Mouse (Mus musculus) hindbrain, embryonic 14.5 days (tissue): Measurements from ENCODE around the gene Rab30. TPM values are rescaled to one million over a fixed set of nuclear protein-coding genes. Genes with fewer than 3 reads are reported as not detected.

Source experiments
- ATAC-seq: fragments of 200-750 bp; cut with Nextera tagmentation; 2 replicates; pipeline ENCODE4 v1.8.0; 2017; ENCODE audit warnings: moderate number of reproducible peaks, mild to moderate bottlenecking, moderate TSS enrichment, moderate library complexity; ENCODE audit not compliant: low FRiP score
- DNase-seq: peaks from one replicate; pipeline ENCODE4 v3.0.0-alpha.2; 2015; ENCODE audit warnings: low spot score
- H3K27ac ChIP-seq: fragments of 300-500 bp; sonication (generic); 2 replicates; pipeline ENCODE4 v1.5.1; 2014; ENCODE audit warnings: mild to moderate bottlenecking, moderate library complexity
- H3K27me3 ChIP-seq: fragments of 300-500 bp; sonication (generic); 2 replicates; pipeline ENCODE4 v1.6.1; 2014; ENCODE audit warnings: mild to moderate bottlenecking, low read length, mixed read lengths; ENCODE audit not compliant: control insufficient read depth, insufficient read depth
- H3K36me3 ChIP-seq: fragments of 300-500 bp; sonication (generic); replicated peaks from 2 replicates; pipeline ENCODE4 v1.6.1; 2014; ENCODE audit not compliant: control insufficient read depth, insufficient read depth
- H3K4me1 ChIP-seq: fragments of 300-500 bp; sonication (generic); replicated peaks from 2 replicates; pipeline ENCODE4 v1.6.1; 2014; ENCODE audit warnings: antibody characterized with exemption, low read length, mixed read lengths; ENCODE audit not compliant: control insufficient read depth, insufficient read depth
- H3K4me2 ChIP-seq: fragments of 300-500 bp; sonication (generic); replicated peaks from 2 replicates; pipeline ENCODE4 v1.6.1; 2014; ENCODE audit warnings: mild to moderate bottlenecking, moderate library complexity
- H3K4me3 ChIP-seq: fragments of 300-500 bp; sonication (generic); replicated peaks from 2 replicates; pipeline ENCODE4 v1.5.1; 2014; ENCODE audit warnings: mild to moderate bottlenecking, low read length
- H3K9ac ChIP-seq: fragments of 300-500 bp; sonication (generic); 2 replicates; pipeline ENCODE4 v1.6.1; 2014
- H3K9me3 ChIP-seq: fragments of 300-500 bp; sonication (generic); 2 replicates; pipeline ENCODE4 v1.6.1; 2016; ENCODE audit warnings: low read length; ENCODE audit not compliant: control insufficient read depth
- WGBS: fragments of 180-500 bp; shearing (Covaris S2); extraction: QIAGEN DNeasy Blood & Tissue Kit; methylation state at CpG from one replicate; pipeline ENCODE4 v1.1.7; 2014; 5-methylcytosine and 5-hydroxymethylcytosine counted together
- polyA plus RNA-seq: library from polyadenylated mRNA; unstranded; fragments of >200 nt; fragmentation: Nextera tagmentation; extraction: Ambion mirVana; gene quantifications from 2 replicates; pipeline ENCODE4 v1.2.1, GENCODE M21; 2014

Gene Rab30
- polyA plus RNA-seq, 1 experiment from 2014 or later, result 24.2 TPM

DNA sequence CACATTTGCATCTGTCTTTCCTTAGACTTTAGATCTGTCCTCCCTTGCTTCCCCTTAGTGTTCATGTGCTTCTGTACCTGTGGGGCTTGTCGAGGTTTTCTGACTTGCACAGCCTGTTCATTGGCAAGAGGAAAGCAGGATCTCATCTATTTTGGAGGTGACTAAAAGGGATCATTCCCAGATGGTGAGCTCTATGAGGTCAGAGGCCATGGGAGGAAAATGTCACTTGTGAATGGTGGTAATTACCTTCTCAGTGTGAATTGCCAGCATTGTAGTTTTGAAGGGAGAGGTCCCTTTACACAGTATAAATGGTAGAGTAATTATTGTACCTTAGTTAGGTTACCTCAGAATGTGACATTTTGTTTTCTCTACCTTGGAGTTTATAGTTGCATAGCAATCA, 148.8 kb downstream of the Rab30 start:
- Histone ChIP-seq H3K27me3 (no peaks in the 10 kb centered on the region), H3K4me3 (no peak overlapping the region), H3K4me1 (no peaks in the 10 kb centered on the region), H3K9me3 (0 out of 2 replicates have a peak, but pooled peaks cover 4% of the 10 kb centered on the region), H3K4me2 (no peak overlapping the region), H3K36me3 (no peaks in the 10 kb centered on the region), H3K27ac (no peak overlapping the region), H3K9ac (no peak overlapping the region)
- WGBS, result 67% methylated on average over 1 of the region's 1 CpGs
- ATAC-seq, result no peak
- no peak for DNase-seq

DNA sequence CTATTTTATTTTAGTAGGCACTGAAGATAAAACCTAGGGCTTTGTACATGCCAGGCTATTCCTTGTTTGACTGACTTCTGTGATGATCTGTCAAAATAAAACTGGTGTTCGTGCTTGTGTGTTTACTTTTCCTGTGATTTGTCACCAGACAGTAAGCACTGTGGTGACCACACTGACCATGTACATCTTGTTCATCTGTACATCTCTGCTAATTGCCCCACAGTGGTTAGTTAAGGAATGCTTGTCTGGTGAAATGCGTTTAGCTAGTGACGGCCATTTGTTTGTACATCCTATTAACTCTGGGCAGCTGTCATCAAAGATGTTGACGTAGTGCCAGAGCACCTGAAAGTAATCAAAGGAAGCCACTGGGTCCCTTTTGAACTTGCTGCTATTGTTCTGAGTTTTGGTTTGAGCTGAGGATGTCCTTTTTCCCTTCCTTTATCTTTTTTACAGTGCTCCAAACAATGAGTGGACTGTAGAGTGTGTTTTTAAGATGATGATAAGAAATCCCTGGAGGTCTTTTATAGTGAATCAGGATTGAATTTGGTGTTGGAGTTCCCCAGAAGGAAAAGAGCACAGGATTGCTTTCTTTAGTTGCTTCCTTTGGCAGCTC, 149.3 kb downstream of the Rab30 start:
- 57% methylated on average over 4 of the region's 4 CpGs for WGBS
- ATAC-seq, result no peak
- no peaks in the 10 kb centered on the region for H3K27me3 ChIP-seq

DNA sequence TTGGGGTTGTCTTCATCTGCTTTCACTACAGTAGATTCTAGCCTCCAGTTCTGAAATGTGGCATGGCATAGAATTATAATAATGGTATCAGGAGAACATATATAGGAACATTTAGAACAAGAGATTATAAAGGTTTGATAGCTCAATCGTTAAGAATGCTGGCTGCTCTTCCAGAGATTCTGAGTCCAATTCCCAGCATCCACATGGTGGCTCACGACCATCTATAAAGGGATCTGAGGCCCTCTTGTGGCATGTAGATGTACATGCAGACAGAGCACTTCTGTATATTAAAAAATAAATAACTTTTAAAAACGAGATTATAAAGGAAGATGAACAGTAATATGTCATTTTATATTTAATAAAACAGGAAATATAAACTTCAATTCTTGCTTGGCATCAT, 152.1 kb downstream of the Rab30 start:
- Histone ChIP-seq H3K4me1 (no peaks in the 10 kb centered on the region), H3K9ac (no peak overlapping the region), H3K27me3 (no peaks in the 10 kb centered on the region), H3K27ac (no peak overlapping the region), H3K4me2 (no peak overlapping the region), H3K9me3 (0 out of 2 replicates have a peak, but pooled peaks cover 4% of the 10 kb centered on the region), H3K4me3 (no peak overlapping the region), H3K36me3 (no peaks in the 10 kb centered on the region)
- 51% methylated on average over 3 of the region's 3 CpGs for WGBS
- no peak for ATAC-seq
- no peak for DNase-seq

More for the DNA sequence above, 149.3 kb downstream of the Rab30 start:
- Histone ChIP-seq H3K27ac (no peak overlapping the region), H3K4me1 (no peaks in the 10 kb centered on the region), H3K9me3 (0 out of 2 replicates have a peak, but pooled peaks cover 4% of the 10 kb centered on the region), H3K9ac (no peak overlapping the region), H3K4me3 (no peak overlapping the region), H3K4me2 (no peak overlapping the region), H3K36me3 (no peaks in the 10 kb centered on the region)
- no peak for DNase-seq

Other genes starting within 250 kb of the Rab30 start
- gene Ccdc90b, start 180.5 kb upstream of the Rab30 start, polyA plus RNA-seq, result 64.4 and 69.6 TPM in 2 replicates
- 17.1 and 21.0 TPM in 2 replicates for gene Ankrd42, start 104.5 kb upstream of the Rab30 start, polyA plus RNA-seq
- 15.8 and 18.0 TPM in 2 replicates for gene Pcf11, start 71.7 kb upstream of the Rab30 start, polyA plus RNA-seq
- gene Ddias, start 132.6 kb downstream of the Rab30 start, polyA plus RNA-seq, result 4.8 and 5.0 TPM in 2 replicates
- 20.3 and 21.1 TPM in 2 replicates for gene Prcp, start 132.9 kb downstream of the Rab30 start, polyA plus RNA-seq